Mouse (Mus musculus): Measurements from ENCODE around the gene Hist2h2bb. TPM values are rescaled to one million over a fixed set of nuclear protein-coding genes. Genes with fewer than 3 reads are reported as not detected.

Hist2h2bb gene
- total and polyA plus RNA-seq, 3 experiments = 11.2 to 6,680 TPM; not detected in 1

- Histone ChIP-seq H3K4me3 (ENCODE audit: control insufficient read depth in 1 of 2, insufficient read depth in 1 of 2, low read depth in 2 of 2, low read length in 2 of 2) (peak overlapping the region; percentile 12 to 37), H3K9me3 (replicated peaks; ENCODE audit: insufficient read depth, low read length) (no peaks in the 10 kb centered on the region), H3K27ac (ENCODE audit: control insufficient read depth, low read depth, low read length) (peak overlapping the region; percentile 99), H3K9ac (ENCODE audit: control insufficient read depth, low read depth, low read length, poor library complexity, severe bottlenecking) (peak overlapping the region; percentile 68), H3K27me3 (ENCODE audit: control insufficient read depth in 1 of 2, insufficient read depth in 2 of 2, low read length in 2 of 2) (no peaks in the 10 kb centered on the region), H3K79me2 (ENCODE audit: control insufficient read depth, insufficient read depth, low read length, poor library complexity) (peaks cover 7% of the 10 kb centered on the region; the same call in 1 of the 2 replicates), H3K36me3 (ENCODE audit: control insufficient read depth in 1 of 2, insufficient read depth in 2 of 2, low read length in 2 of 2) (peaks cover 0 to 49% of the 10 kb centered on the region in 2 experiments; a peak in 2 of 4 replicates), H3K4me1 (ENCODE audit: control insufficient read depth in 1 of 2, insufficient read depth in 2 of 2, low read length in 2 of 2) (peaks cover under 1 to 46% of the 10 kb centered on the region in 2 experiments; a peak in 3 of 4 replicates)
- no peak for TF ChIP-seq ZC3H11A (IDR thresholded peaks at IDR 0.05; ENCODE audit: low read depth, low read length)
- TF ChIP-seq TCF12 (IDR thresholded peaks at IDR 0.05; ENCODE audit: low read depth, low read length) = no peak
- TF ChIP-seq NELFE (IDR thresholded peaks at IDR 0.05; ENCODE audit: low read depth, low read length) = no peak
- 0 out of 6 replicates have a peak, but pooled peaks of 1 of the 3 experiments have one; percentile 8 for TF ChIP-seq CTCF (IDR thresholded peaks at IDR 0.05 in 2 of 3, conservative IDR thresholded peaks at IDR 0.05 in 1 of 3; ENCODE audit: control insufficient read depth in 1 of 3, insufficient read depth in 1 of 3, low read depth in 2 of 3, low read length in 3 of 3, poor library complexity in 1 of 3, severe bottlenecking in 1 of 3)
- TF ChIP-seq USF2 (IDR thresholded peaks at IDR 0.05; ENCODE audit: borderline replicate concordance in 1 of 2, insufficient read depth in 1 of 2, low read depth in 1 of 2, low read length in 2 of 2) = no peak
- TF ChIP-seq SMC3 (IDR thresholded peaks at IDR 0.05; ENCODE audit: low read depth, low read length) = no peak
- no peak for TF ChIP-seq GABPA (IDR thresholded peaks at IDR 0.05; ENCODE audit: low read depth, low read length)
- DNase-seq (ENCODE audit: low read depth, low spot score) = peak; percentile 98
These were observed 7.2 kb upstream of the Hist2h2bb start for GRCm38 (mm10) chr3:96262216-96262875.

GRCm38 (mm10) chr3:96262979-96263550 lies 6.5 kb upstream of the Hist2h2bb start, which contains the start of gene Hist2h4:
Gene Hist2h4 (minus strand): TSS chr3:96263311.
- no peak for TF ChIP-seq MYC (IDR thresholded peaks at IDR 0.05; ENCODE audit: low read depth, low read length)
- no peak for TF ChIP-seq MAZ (IDR thresholded peaks at IDR 0.05; ENCODE audit: low read depth, low read length)
- no peak for TF ChIP-seq E2F4 (IDR thresholded peaks at IDR 0.05; ENCODE audit: borderline replicate concordance, low read depth, low read length)
- TF ChIP-seq JUND (IDR thresholded peaks at IDR 0.05; ENCODE audit: low read depth, low read length) = no peak
- TF ChIP-seq HCFC1 (IDR thresholded peaks at IDR 0.05; ENCODE audit: low read depth, low read length) = no peak
- TF ChIP-seq TCF12 (IDR thresholded peaks at IDR 0.05; ENCODE audit: low read depth, low read length) = no peak
- TF ChIP-seq USF2 (IDR thresholded peaks at IDR 0.05; ENCODE audit: borderline replicate concordance in 1 of 2, insufficient read depth in 1 of 2, low read depth in 1 of 2, low read length in 2 of 2) = no peak
- TF ChIP-seq KAT2A (conservative IDR thresholded peaks at IDR 0.05; ENCODE audit: low read depth, low read length) = no peak
- peak; percentile 91 for TF ChIP-seq TAL1 (IDR thresholded peaks at IDR 0.05; ENCODE audit: low read length)
- no peak for TF ChIP-seq MEF2A (IDR thresholded peaks at IDR 0.05; ENCODE audit: extremely low read depth, insufficient replicate concordance, low read depth, low read length, poor library complexity, severe bottlenecking)
- peak in 1 of 3 experiments; percentile 53; a peak in 2 of 6 replicates for TF ChIP-seq CTCF (IDR thresholded peaks at IDR 0.05 in 2 of 3, conservative IDR thresholded peaks at IDR 0.05 in 1 of 3; ENCODE audit: control insufficient read depth in 1 of 3, insufficient read depth in 1 of 3, low read depth in 2 of 3, low read length in 3 of 3, poor library complexity in 1 of 3, severe bottlenecking in 1 of 3)
- no peak for TF ChIP-seq MXI1 (IDR thresholded peaks at IDR 0.05; ENCODE audit: low read depth, low read length)
- TF ChIP-seq GABPA (IDR thresholded peaks at IDR 0.05; ENCODE audit: low read depth, low read length) = no peak
- no peak for TF ChIP-seq GATA1 (IDR thresholded peaks at IDR 0.05; ENCODE audit: low read depth, low read length)
- no peak for TF ChIP-seq ZC3H11A (IDR thresholded peaks at IDR 0.05; ENCODE audit: low read depth, low read length)
- peak; percentile 99 for TF ChIP-seq POLR2AphosphoS5 (IDR thresholded peaks at IDR 0.05; ENCODE audit: borderline replicate concordance, low read depth, low read length)
- no peak for TF ChIP-seq ZNF384 (IDR thresholded peaks at IDR 0.05; ENCODE audit: low read depth, low read length)
- no peak for TF ChIP-seq ZKSCAN1 (IDR thresholded peaks at IDR 0.05; ENCODE audit: low read depth, low read length)
- TF ChIP-seq CHD1 (IDR thresholded peaks at IDR 0.05; ENCODE audit: low read depth, low read length) = no peak
- peak within 1 kb of the TSS; percentile 12 to 75 for H3K4me3 ChIP-seq (ENCODE audit: control insufficient read depth in 1 of 2, insufficient read depth in 1 of 2, low read depth in 2 of 2, low read length in 2 of 2)
- peak within 1 kb of the TSS; percentile 92 for H3K9ac ChIP-seq (ENCODE audit: control insufficient read depth, low read depth, low read length, poor library complexity, severe bottlenecking)
- H3K27me3 ChIP-seq (ENCODE audit: control insufficient read depth in 1 of 2, insufficient read depth in 2 of 2, low read length in 2 of 2) = no peaks in the 10 kb centered on the region
- H3K27ac ChIP-seq (ENCODE audit: control insufficient read depth, low read depth, low read length) = peak within 1 kb of the TSS; percentile 99
- peaks cover 0 to 52% of the 10 kb centered on the region in 2 experiments; a peak in 2 of 4 replicates for H3K36me3 ChIP-seq (ENCODE audit: control insufficient read depth in 1 of 2, insufficient read depth in 2 of 2, low read length in 2 of 2)
- no peaks in the 10 kb centered on the region for H3K9me3 ChIP-seq (replicated peaks; ENCODE audit: insufficient read depth, low read length)
- H3K79me2 ChIP-seq (ENCODE audit: control insufficient read depth, insufficient read depth, low read length, poor library complexity) = peaks cover 7% of the 10 kb centered on the region; the same call in 1 of the 2 replicates
- peak; percentile 100 for DNase-seq (ENCODE audit: low read depth, low spot score)
- peaks cover 0 to 44% of the 10 kb centered on the region in 2 experiments; a peak in 2 of 4 replicates for H3K4me1 ChIP-seq (ENCODE audit: control insufficient read depth in 1 of 2, insufficient read depth in 2 of 2, low read length in 2 of 2)
